Mouse (Mus musculus) E14TG2a.4 (cell line): ENCODE data around the gene Pif1.

Experiments used
- H3K27me3 ChIP-seq: 2 replicates; pipeline ENCODE4 v1.6.1; 2014; ENCODE audit warnings: low read length, control low read depth; ENCODE audit not compliant: insufficient read depth
- H3K36me3 ChIP-seq: 2 replicates; pipeline ENCODE4 v1.6.1; 2014; ENCODE audit warnings: low read length, control low read depth; ENCODE audit not compliant: insufficient read depth
- H3K4me1 ChIP-seq: replicated peaks from 2 replicates; pipeline ENCODE4 v1.6.1; 2014; ENCODE audit warnings: low read depth, low read length, control low read depth
- H3K4me3 ChIP-seq: replicated peaks from 2 replicates; pipeline ENCODE4 v1.5.1; 2014; ENCODE audit warnings: mild to moderate bottlenecking, low read length
- H3K9me3 ChIP-seq: 2 replicates; pipeline ENCODE4 v1.6.1; 2014; ENCODE audit warnings: low read length, control low read depth
- CTCF ChIP-seq: conservative IDR thresholded peaks from 2 replicates; pipeline ENCODE4 v1.5.1; 2014; ENCODE audit warnings: low read length
- NANOG ChIP-seq: IDR thresholded peaks from 2 replicates; pipeline ENCODE4 v1.6.1; 2014; ENCODE audit warnings: borderline replicate concordance, low read length, mixed read lengths
- POU5F1 ChIP-seq: IDR thresholded peaks from 2 replicates; pipeline ENCODE4 v1.6.1; 2014; ENCODE audit warnings: low read length, borderline replicate concordance

Gene Pif1

GRCm38 (mm10) chr9:65578801-65579249 lies 8.1 kb upstream of the Pif1 start:
- TF ChIP-seq POU5F1 (no peak), NANOG (no peak), CTCF (no peak)
- H3K4me1 ChIP-seq: peaks cover 71% of the 10 kb centered on the region

DNA sequence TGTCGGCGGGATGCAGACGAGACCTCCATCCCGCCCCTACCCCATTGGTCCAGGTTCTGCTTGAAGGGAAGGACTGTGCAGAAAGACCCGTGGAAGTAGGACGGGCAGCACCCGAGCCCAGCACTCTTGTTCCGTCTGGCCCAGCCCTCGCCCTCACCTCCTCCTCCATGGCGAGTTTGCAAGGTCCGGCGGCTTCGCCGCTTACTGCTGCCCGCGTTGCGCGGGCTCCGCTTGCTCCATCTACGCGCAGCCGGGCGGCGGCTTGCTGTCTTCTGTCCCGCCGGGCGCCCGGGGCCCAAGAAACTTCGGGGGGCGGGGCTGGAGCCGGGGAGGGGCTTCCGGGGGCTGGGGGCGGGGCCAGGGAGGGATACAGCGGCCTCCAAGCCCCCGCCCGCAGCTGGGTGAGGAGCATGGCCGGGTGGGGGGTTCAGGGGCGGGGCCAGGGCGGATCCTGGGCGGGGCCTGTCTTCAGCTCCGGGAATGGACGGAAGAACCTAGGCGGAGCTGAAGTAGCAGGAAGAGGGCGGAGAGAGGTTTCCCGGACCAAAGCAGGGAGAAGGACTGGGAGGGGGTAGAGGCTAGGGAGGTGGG lies 7.1 kb upstream of the Pif1 start, which contains the start of gene Plekho2:
TSS of gene Plekho2 (minus strand) at position 260 of the 591 bp plus-strand sequence.
- peak within 1 kb of the TSS; percentile 86 for H3K4me3 ChIP-seq
- no peaks in the 10 kb centered on the region for H3K36me3 ChIP-seq
- no peaks in the 10 kb centered on the region for H3K9me3 ChIP-seq
- TF ChIP-seq POU5F1 (no peak), CTCF (no peak), NANOG (no peak)
- H3K4me1 ChIP-seq: peaks cover 65% of the 10 kb centered on the region
- peaks cover 14% of the 10 kb centered on the region for H3K27me3 ChIP-seq

More at GRCm38 (mm10) chr9:65578801-65579249, 8.1 kb upstream of the Pif1 start:
- H3K4me3 ChIP-seq: peak overlapping the region; percentile 86
- no peaks in the 10 kb centered on the region for H3K36me3 ChIP-seq
- H3K9me3 ChIP-seq: no peaks in the 10 kb centered on the region
- peaks cover 14% of the 10 kb centered on the region for H3K27me3 ChIP-seq

DNA sequence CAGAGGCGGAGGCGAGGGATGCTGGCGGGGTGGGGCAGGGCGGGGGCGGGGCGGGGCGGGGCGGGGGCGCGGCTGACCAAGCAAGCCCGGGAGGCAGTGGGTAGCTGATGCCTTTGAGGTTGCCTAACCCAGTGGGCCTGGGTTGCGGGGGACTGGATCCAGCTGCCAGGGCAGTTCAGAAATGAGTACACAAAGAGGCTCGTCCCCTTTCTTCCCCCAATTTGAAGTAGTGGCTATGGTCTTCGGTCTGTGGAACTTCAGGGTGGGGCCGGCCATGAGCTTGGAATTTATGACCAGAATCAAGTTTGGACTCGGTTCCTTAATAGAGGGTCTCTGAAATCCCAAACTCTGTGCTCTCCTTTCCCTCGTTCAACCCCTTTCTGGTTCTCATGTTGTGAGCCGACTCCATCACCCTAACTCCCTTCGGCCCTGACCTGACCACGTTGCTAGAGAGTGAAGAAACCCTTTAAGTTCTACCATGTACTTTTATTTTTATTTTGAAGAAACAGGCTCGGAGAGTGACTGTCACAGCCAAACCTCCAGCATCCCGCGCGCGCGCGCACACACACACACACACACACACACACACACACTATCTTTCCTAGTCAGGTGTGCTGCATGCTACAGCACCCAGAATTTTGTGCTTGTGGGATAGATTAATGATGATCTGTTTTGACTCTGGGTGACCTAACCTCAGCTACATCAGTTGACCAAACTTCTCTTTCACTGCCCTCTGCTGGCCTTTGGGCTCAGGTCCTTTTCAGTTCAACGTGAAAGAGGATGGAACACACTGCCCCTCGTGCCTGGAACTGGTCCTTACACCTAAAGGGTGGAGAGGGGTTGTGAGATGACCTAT lies 6.3 kb upstream of the Pif1 start:
- Histone ChIP-seq H3K4me3 (peak overlapping the region; percentile 74), H3K27me3 (peaks cover 14% of the 10 kb centered on the region), H3K36me3 (no peaks in the 10 kb centered on the region), H3K9me3 (no peaks in the 10 kb centered on the region), H3K4me1 (peaks cover 59% of the 10 kb centered on the region)
- TF ChIP-seq CTCF (peak; percentile 77), NANOG (no peak)

GRCm38 (mm10) chr9:65583045-65583444 lies 3.9 kb upstream of the Pif1 start:
- Histone ChIP-seq H3K36me3 (no peaks in the 10 kb centered on the region), H3K4me1 (peaks cover 57% of the 10 kb centered on the region), H3K9me3 (no peaks in the 10 kb centered on the region), H3K4me3 (no peak overlapping the region), H3K27me3 (peaks cover 14% of the 10 kb centered on the region)
- TF ChIP-seq CTCF (no peak), NANOG (no peak), POU5F1 (no peak)

GRCm38 (mm10) chr9:65587270-65587572 lies 261 bp downstream of the Pif1 start:
- Histone ChIP-seq H3K4me1 (peaks cover 68% of the 10 kb centered on the region), H3K9me3 (no peaks in the 10 kb centered on the region), H3K36me3 (peaks cover 38% of the 10 kb centered on the region), H3K27me3 (0 out of 2 replicates have a peak, but pooled peaks cover 3% of the 10 kb centered on the region), H3K4me3 (peak overlapping the region; percentile 86)
- TF ChIP-seq POU5F1 (no peak), CTCF (no peak), NANOG (no peak)

- TF ChIP-seq POU5F1 (no peak), CTCF (no peak), NANOG (no peak)
- Histone ChIP-seq H3K4me1 (peaks cover 68% of the 10 kb centered on the region), H3K27me3 (no peaks in the 10 kb centered on the region), H3K36me3 (peaks cover 43% of the 10 kb centered on the region), H3K9me3 (no peaks in the 10 kb centered on the region), H3K4me3 (peak overlapping the region; percentile 86)
Observed at GRCm38 (mm10) chr9:65587573-65588358, 806 bp downstream of the Pif1 start.

DNA sequence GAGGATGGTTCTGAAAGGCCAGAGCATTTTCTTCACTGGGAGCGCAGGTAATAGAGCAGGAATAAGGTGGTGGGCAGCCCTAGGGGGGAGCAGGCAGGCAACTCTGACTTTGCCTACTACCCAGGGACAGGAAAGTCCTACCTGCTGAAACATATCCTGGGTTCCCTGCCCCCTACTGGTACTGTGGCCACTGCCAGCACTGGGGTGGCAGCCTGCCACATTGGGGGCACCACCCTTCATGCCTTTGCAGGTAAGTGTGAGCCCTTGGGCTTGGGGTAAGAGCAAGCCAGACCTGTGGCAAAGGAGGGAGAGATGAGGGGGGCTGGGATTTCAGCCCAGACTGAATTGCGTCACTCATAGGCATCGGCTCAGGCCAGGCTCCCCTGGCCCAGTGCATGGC lies 2.1 kb downstream of the Pif1 start:
- H3K4me3 ChIP-seq: peak overlapping the region; percentile 86
- H3K36me3 ChIP-seq: peaks cover 50% of the 10 kb centered on the region
- no peak for TF ChIP-seq CTCF
- no peak for TF ChIP-seq NANOG
- TF ChIP-seq POU5F1: no peak
- no peaks in the 10 kb centered on the region for H3K27me3 ChIP-seq
- H3K4me1 ChIP-seq: peaks cover 72% of the 10 kb centered on the region
- no peaks in the 10 kb centered on the region for H3K9me3 ChIP-seq

DNA sequence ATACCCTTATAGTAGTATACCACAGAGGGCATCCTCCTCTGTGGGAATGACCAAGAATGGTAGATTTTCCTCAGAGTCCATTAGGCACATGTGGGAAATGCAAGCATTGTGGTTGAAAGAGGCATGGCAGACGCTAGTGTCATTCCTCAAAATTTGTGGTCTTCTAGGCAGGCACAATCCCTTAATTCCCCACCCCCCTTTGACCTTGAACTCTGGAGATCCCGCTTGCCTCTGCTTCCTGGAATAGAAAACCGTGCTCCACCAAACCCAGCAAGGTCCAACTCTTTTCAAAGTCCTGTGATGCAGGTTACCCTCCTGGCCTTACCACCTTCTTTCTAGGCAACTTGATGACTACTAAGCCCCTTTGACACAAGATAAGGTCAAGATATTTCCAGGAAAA lies 5.8 kb downstream of the Pif1 start:
- Histone ChIP-seq H3K27me3 (no peaks in the 10 kb centered on the region), H3K4me3 (peak overlapping the region; percentile 74), H3K9me3 (no peaks in the 10 kb centered on the region), H3K4me1 (peaks cover 74% of the 10 kb centered on the region), H3K36me3 (peaks cover 77% of the 10 kb centered on the region)
- no peak for TF ChIP-seq POU5F1
- TF ChIP-seq NANOG: no peak
- no peak for TF ChIP-seq CTCF
